Mouse (Mus musculus) neural tube, embryonic 10.5 days (tissue): ENCODE data around the gene OR5BS1P.
"Not testable (repeated sequence)": the region's sequence is repeated elsewhere in the genome, so short reads cannot be mapped to it uniquely, and the experiment has no call there.

Source experiments
- DNase-seq: peaks from one replicate; pipeline ENCODE4 v3.0.0-alpha.2; 2017; ENCODE audit warnings: low spot score; ENCODE audit errors: extremely low spot score

The OR5BS1P gene

DNA sequence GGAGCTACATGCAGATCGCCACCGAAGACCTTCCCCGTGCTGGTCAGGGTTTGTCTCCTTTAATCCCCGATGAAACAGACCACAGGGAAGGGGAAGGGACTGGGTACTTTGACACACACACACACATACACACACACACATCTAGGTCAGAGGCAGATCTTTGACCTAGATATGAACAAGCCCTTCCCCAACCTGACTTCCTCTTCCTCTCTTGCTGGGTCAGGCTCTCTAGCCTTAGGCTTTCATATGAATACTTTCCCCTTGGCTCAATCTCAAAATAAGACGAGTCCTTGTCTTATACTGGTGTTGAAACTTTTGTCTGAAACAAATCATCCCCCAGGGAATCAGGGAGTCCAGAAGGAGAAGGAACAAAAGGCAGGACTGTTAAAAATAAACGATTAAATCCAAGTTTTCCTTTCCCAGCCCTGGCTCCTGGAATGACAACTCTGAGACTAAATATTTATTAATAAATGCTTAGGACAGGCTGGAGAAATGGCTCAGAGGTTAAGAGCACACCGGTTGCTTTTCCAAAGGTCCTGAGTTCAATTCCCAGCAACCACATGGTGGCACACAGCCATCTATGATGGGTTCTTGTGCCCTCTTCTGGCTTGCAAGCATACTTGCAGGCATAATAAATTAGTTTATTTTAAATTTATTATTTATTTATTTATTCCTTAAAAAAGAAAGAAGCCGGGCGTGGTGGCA lies 36.7 kb downstream of the OR5BS1P start:
- DNase-seq = no peak

- DNase-seq = no peak
These were observed 37.6 kb downstream of the OR5BS1P start for GRCm38 (mm10) chr15:98507321-98507720.

GRCm38 (mm10) chr15:98509387-98509786 lies 39.7 kb downstream of the OR5BS1P start:
- no peak for DNase-seq

GRCm38 (mm10) chr15:98510438-98511385 lies 41.0 kb downstream of the OR5BS1P start:
- DNase-seq = peak; percentile 82

- no peak for DNase-seq
These were observed 41.8 kb downstream of the OR5BS1P start for GRCm38 (mm10) chr15:98511386-98511928.

DNA sequence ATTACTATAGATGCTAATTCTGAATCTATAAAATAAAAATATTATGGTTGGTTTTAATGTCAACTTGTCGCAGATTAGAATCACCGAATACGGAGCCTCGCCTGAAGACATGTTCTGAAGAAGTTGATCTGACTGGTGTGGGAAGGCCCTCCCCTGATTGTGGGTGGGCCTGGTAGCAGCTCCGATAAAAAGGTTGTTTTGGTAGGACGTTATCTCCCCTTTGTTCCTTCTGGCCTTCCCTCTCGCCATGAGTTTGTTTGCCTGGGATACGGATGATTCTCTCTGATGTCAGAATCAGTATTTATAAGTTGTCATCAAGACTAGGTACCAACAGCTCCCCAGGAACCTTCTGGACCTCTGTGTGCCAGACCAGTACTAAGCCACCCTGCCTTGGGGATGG lies 42.5 kb downstream of the OR5BS1P start:
- DNase-seq = no peak

GRCm38 (mm10) chr15:98512799-98513321 lies 43.2 kb downstream of the OR5BS1P start:
- DNase-seq = no peak

- not testable (repeated sequence) for DNase-seq
These were observed 44.0 kb downstream of the OR5BS1P start for GRCm38 (mm10) chr15:98513676-98514075.

DNA sequence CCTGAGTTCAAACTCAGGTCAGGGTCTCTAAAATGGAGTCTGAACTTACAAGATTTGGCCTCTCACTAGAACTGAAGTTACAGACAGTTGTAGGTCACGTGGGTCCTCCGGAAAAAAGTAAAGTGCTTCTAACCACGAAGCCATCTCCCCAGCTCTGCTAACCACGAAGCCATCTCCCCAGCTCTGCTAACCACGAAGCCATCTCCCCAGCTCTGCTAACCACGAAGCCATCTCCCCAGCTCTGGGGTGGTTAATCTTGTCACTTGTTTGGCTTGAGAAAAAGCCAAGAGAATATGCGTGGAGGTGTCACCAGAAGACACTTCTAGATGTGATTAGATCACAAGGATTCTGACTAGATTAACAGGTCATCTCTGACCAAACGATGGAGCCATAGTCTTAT lies 44.5 kb downstream of the OR5BS1P start:
- no peak for DNase-seq

- DNase-seq = not testable (repeated sequence)
These were observed 45.1 kb downstream of the OR5BS1P start for GRCm38 (mm10) chr15:98514845-98515244.

- peak; percentile 67 for DNase-seq
These were observed 48.0 kb downstream of the OR5BS1P start for GRCm38 (mm10) chr15:98517380-98518355.

- no peak for DNase-seq
These were observed 51.5 kb downstream of the OR5BS1P start for GRCm38 (mm10) chr15:98521245-98521644.

- no peak for DNase-seq
These were observed 56.4 kb downstream of the OR5BS1P start for GRCm38 (mm10) chr15:98526057-98526456.

- no peak for DNase-seq
These were observed 57.5 kb downstream of the OR5BS1P start for GRCm38 (mm10) chr15:98527056-98527771.

DNA sequence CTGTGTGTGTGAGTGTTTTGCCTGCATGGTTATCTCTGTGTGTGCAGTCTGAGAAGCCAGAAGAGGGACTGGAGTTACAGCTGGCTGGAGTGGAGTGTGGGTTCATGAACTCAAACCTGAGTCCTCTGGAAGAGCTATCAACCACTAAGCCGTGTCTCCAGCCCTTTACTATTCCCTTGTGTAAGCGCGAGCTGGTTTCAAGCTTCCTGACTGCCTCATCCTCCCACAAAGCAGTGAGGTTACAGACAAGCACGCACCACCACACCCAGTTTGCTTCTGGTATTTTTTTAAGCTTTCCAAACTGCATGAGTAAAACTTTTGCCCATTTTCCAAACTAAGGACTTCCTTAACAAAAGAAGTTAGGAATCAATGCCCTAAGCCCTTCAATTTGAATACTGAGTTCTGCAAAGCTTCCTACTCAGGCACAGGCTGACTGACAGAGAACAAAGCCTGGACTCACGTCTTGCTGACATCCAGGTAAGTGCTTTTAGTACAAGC lies 58.4 kb downstream of the OR5BS1P start:
- no peak for DNase-seq
